Mouse (Mus musculus) limb, embryonic 11.5 days (tissue): ENCODE results near the gene Pds5b. TPM values are rescaled to one million over a fixed set of nuclear protein-coding genes. Genes with fewer than 3 reads are reported as not detected.
"Not testable (repeated sequence)": the region's sequence is repeated elsewhere in the genome, so short reads cannot be mapped to it uniquely, and the experiment has no call there.

ENCODE experiments used
- ATAC-seq: fragments of 200-750 bp; cut with Nextera tagmentation; 2 replicates; pipeline ENCODE4 v1.8.0; 2017; ENCODE audit warnings: low read depth; ENCODE audit not compliant: insufficient number of reproducible peaks, low FRiP score, low TSS enrichment
- DNase-seq: peaks from one replicate; pipeline ENCODE4 v3.0.0-alpha.2; 2015; ENCODE audit warnings: low spot score
- H3K27ac ChIP-seq: fragments of 300-500 bp; sonication (generic); replicated peaks from 2 replicates; pipeline ENCODE4 v1.5.1; 2014; ENCODE audit warnings: low read depth, mild to moderate bottlenecking, low read length
- H3K27me3 ChIP-seq: fragments of 300-500 bp; sonication (generic); 2 replicates; pipeline ENCODE4 v1.6.1; 2014; ENCODE audit warnings: mild to moderate bottlenecking, low read length, mixed read lengths; ENCODE audit not compliant: control insufficient read depth, insufficient read depth
- H3K36me3 ChIP-seq: fragments of 300-500 bp; sonication (generic); 2 replicates; pipeline ENCODE4 v1.6.1; 2014; ENCODE audit warnings: mild to moderate bottlenecking, low read length, moderate library complexity, mixed read lengths; ENCODE audit not compliant: control insufficient read depth, insufficient read depth
- H3K4me1 ChIP-seq: fragments of 300-500 bp; sonication (generic); 2 replicates; pipeline ENCODE4 v1.6.1; 2014; ENCODE audit warnings: low read length, mixed read lengths; ENCODE audit not compliant: control insufficient read depth, insufficient read depth
- H3K4me2 ChIP-seq: fragments of 300-500 bp; sonication (generic); 2 replicates; pipeline ENCODE4 v1.6.1; 2014; ENCODE audit warnings: low read depth, mild to moderate bottlenecking, moderate library complexity; ENCODE audit not compliant: severe bottlenecking
- H3K4me3 ChIP-seq: fragments of 300-500 bp; sonication (generic); 2 replicates; pipeline ENCODE4 v1.5.1; 2014; ENCODE audit warnings: low read depth, low read length
- H3K9ac ChIP-seq: fragments of 300-500 bp; sonication (generic); 2 replicates; pipeline ENCODE4 v1.6.1; 2014; ENCODE audit warnings: mild to moderate bottlenecking, low read length
- H3K9me3 ChIP-seq: fragments of 300-500 bp; sonication (generic); 2 replicates; pipeline ENCODE4 v1.6.1; 2016; ENCODE audit warnings: low read length; ENCODE audit not compliant: control insufficient read depth
- WGBS: fragments of 180-500 bp; shearing (Covaris S2); extraction: QIAGEN DNeasy Blood & Tissue Kit; methylation state at CpG from one replicate; pipeline ENCODE4 v1.1.7; 2014; 5-methylcytosine and 5-hydroxymethylcytosine counted together
- polyA plus RNA-seq: library from polyadenylated mRNA; unstranded; fragments of >200 nt; fragmentation: Nextera tagmentation; extraction: Ambion mirVana; gene quantifications from 2 replicates; pipeline ENCODE4 v1.2.1, GENCODE M21; 2014

Pds5b gene
- polyA plus RNA-seq, result 52.7 and 54.3 TPM in 2 replicates

- DNase-seq, result peak; percentile 95
- no peaks in the 10 kb centered on the region for H3K36me3 ChIP-seq
- peak within 1 kb of the TSS; percentile 66 for H3K4me3 ChIP-seq
- H3K4me2 ChIP-seq, result peak within 1 kb of the TSS; percentile 57
- whole genome bisulfite sequencing, result 15% methylated on average over 45 of the region's 49 CpGs
- peaks cover 8% of the 10 kb centered on the region; the same call in 1 of the 2 replicates for H3K4me1 ChIP-seq
- no peaks in the 10 kb centered on the region for H3K9me3 ChIP-seq
- H3K27ac ChIP-seq, result peak within 1 kb of the TSS; percentile 88
- peak within 1 kb of the TSS; percentile 98 for H3K9ac ChIP-seq
- no peaks in the 10 kb centered on the region for H3K27me3 ChIP-seq
- ATAC-seq, result peak; percentile 92
These were observed at the start of gene Pds5b for GRCm38 (mm10) chr5:150673153-150673835. Gene Pds5b, plus strand, starts transcription at chr5:150673739.

- H3K4me1 ChIP-seq, result no peaks in the 10 kb centered on the region
- no peaks in the 10 kb centered on the region for H3K27me3 ChIP-seq
- no peak for DNase-seq
- H3K36me3 ChIP-seq, result no peaks in the 10 kb centered on the region
- no peaks in the 10 kb centered on the region for H3K9me3 ChIP-seq
- H3K27ac ChIP-seq, result no peak overlapping the region
- no peak overlapping the region for H3K4me2 ChIP-seq
- H3K9ac ChIP-seq, result no peak overlapping the region
- ATAC-seq, result no peak
- H3K4me3 ChIP-seq, result no peak overlapping the region
- 96% methylated on average over 7 of the region's 7 CpGs for WGBS
These were observed 48.0 kb upstream of the Pds5b start for GRCm38 (mm10) chr5:150625528-150625927.

GRCm38 (mm10) chr5:150629272-150629671 lies 44.3 kb upstream of the Pds5b start:
- ATAC-seq, result no peak
- Histone ChIP-seq H3K9me3 (no peaks in the 10 kb centered on the region), H3K4me2 (no peak overlapping the region), H3K9ac (no peak overlapping the region), H3K27me3 (no peaks in the 10 kb centered on the region), H3K36me3 (no peaks in the 10 kb centered on the region), H3K4me3 (no peak overlapping the region), H3K4me1 (no peaks in the 10 kb centered on the region), H3K27ac (no peak overlapping the region)
- DNase-seq, result no peak
- 82% methylated on average over 1 of the region's 1 CpGs for WGBS

GRCm38 (mm10) chr5:150629692-150630091 lies 43.8 kb upstream of the Pds5b start:
- no peak for ATAC-seq
- H3K9ac ChIP-seq, result no peak overlapping the region
- no peaks in the 10 kb centered on the region for H3K4me1 ChIP-seq
- no peak for DNase-seq
- no peaks in the 10 kb centered on the region for H3K9me3 ChIP-seq
- no peak overlapping the region for H3K27ac ChIP-seq
- H3K4me3 ChIP-seq, result no peak overlapping the region
- H3K36me3 ChIP-seq, result no peaks in the 10 kb centered on the region
- no peak overlapping the region for H3K4me2 ChIP-seq
- no peaks in the 10 kb centered on the region for H3K27me3 ChIP-seq
- WGBS, result 89% methylated on average over 2 of the region's 2 CpGs

- Histone ChIP-seq H3K4me3 (no peak overlapping the region), H3K27me3 (no peaks in the 10 kb centered on the region), H3K9me3 (no peaks in the 10 kb centered on the region), H3K4me1 (no peaks in the 10 kb centered on the region), H3K9ac (no peak overlapping the region), H3K27ac (no peak overlapping the region), H3K36me3 (0 out of 2 replicates have a peak, but pooled peaks cover 5% of the 10 kb centered on the region), H3K4me2 (no peak overlapping the region)
- ATAC-seq (no peak), DNase-seq (no peak)
- WGBS, result 93% methylated on average over 3 of the region's 3 CpGs
These were observed 32.1 kb upstream of the Pds5b start for GRCm38 (mm10) chr5:150641440-150641839.

- not testable (repeated sequence) for H3K27ac ChIP-seq, H3K4me3 ChIP-seq, H3K9ac ChIP-seq, ATAC-seq, H3K9me3 ChIP-seq, H3K36me3 ChIP-seq, H3K27me3 ChIP-seq, DNase-seq, H3K4me2 ChIP-seq, H3K4me1 ChIP-seq
- 97% methylated on average over 4 of the region's 4 CpGs for WGBS
These were observed 30.1 kb upstream of the Pds5b start for GRCm38 (mm10) chr5:150643390-150643789.

- Histone ChIP-seq H3K27ac (no peak overlapping the region), H3K27me3 (no peaks in the 10 kb centered on the region), H3K4me1 (no peaks in the 10 kb centered on the region), H3K4me2 (no peak overlapping the region), H3K9ac (no peak overlapping the region), H3K4me3 (no peak overlapping the region), H3K9me3 (no peaks in the 10 kb centered on the region), H3K36me3 (peaks cover 7% of the 10 kb centered on the region; the same call in 1 of the 2 replicates)
- DNase-seq (no peak), ATAC-seq (no peak)
- WGBS, result 92% methylated on average over 4 of the region's 4 CpGs
These were observed 28.6 kb upstream of the Pds5b start for GRCm38 (mm10) chr5:150644926-150645325.

GRCm38 (mm10) chr5:150652578-150652977 lies 21.0 kb upstream of the Pds5b start:
- no peak for ATAC-seq
- Histone ChIP-seq H3K4me2 (no peak overlapping the region), H3K9me3 (no peaks in the 10 kb centered on the region), H3K27ac (no peak overlapping the region), H3K36me3 (peaks cover 5% of the 10 kb centered on the region; the same call in 1 of the 2 replicates), H3K9ac (no peak overlapping the region), H3K27me3 (no peaks in the 10 kb centered on the region), H3K4me1 (no peaks in the 10 kb centered on the region), H3K4me3 (no peak overlapping the region)
- 89% methylated on average over 2 of the region's 2 CpGs for WGBS
- DNase-seq, result no peak

- Histone ChIP-seq H3K4me3 (no peak overlapping the region), H3K9me3 (no peaks in the 10 kb centered on the region), H3K27ac (no peak overlapping the region), H3K36me3 (no peaks in the 10 kb centered on the region; the same call in 1 of the 2 replicates), H3K4me1 (no peaks in the 10 kb centered on the region), H3K4me2 (no peak overlapping the region), H3K9ac (no peak overlapping the region), H3K27me3 (no peaks in the 10 kb centered on the region)
- no peak for ATAC-seq
- DNase-seq, result no peak
These were observed 19.0 kb upstream of the Pds5b start for GRCm38 (mm10) chr5:150654548-150654947.
